Mouse (Mus musculus) heart, postnatal 36 days (tissue): ENCODE results near the gene Lyg2. TPM values are rescaled to one million over a fixed set of nuclear protein-coding genes. Genes with fewer than 3 reads are reported as not detected.

Experiments
- DNase-seq, 2 experiments: peaks; one replicate each; pipeline ENCODE4 v3.0.0; 2021 to 2022
- intact Hi-C: fragments of 180-260 bp; cut with DNase I; formaldehyde crosslinking; loops from one replicate; pipeline ENCODE4 v1.15.1; 2025
- total RNA-seq, 2 experiments: library from RNA; stranded (reverse); gene quantifications; 2 replicates each; pipeline ENCODE4 v1.2.3; 2021

Lyg2 gene
- total RNA-seq, 2 experiments from 2014 or later, result not detected

- intact Hi-C loops, result no loop called here
- DNase-seq, result no peak
Measured at GRCm38 (mm10) chr1:37884451-37884850, 31.8 kb downstream of the Lyg2 start.

- no peak for DNase-seq
- intact Hi-C loops, result no loop called here
Measured at GRCm38 (mm10) chr1:37883411-37883810, 32.9 kb downstream of the Lyg2 start.

- no peak for DNase-seq
- intact Hi-C loops, result no loop called here
Measured at GRCm38 (mm10) chr1:37877736-37878460, 38.4 kb downstream of the Lyg2 start.

GRCm38 (mm10) chr1:37873157-37873556 is 43.1 kb downstream of the Lyg2 start:
- DNase-seq, result no peak
- intact Hi-C loops, result loop anchor here (2.0 kb wide), 1 partner anchor 16 kb away; no protein-coding TSS in a partner anchor

- intact Hi-C loops, result loop anchor here (2.0 kb wide), 1 partner anchor 16 kb away; no protein-coding TSS in a partner anchor
Measured at GRCm38 (mm10) chr1:37872131-37873067, 43.9 kb downstream of the Lyg2 start.

GRCm38 (mm10) chr1:37871704-37872103 is 44.6 kb downstream of the Lyg2 start, which contains the start of gene Lipt1:
TSS of gene Lipt1 (plus strand) at chr1:37871738.
- intact Hi-C loops, result loop anchor here (2.0 kb wide), 1 partner anchor 17 kb away; no protein-coding TSS in a partner anchor
- DNase-seq, result peak in 1 of 2 experiments; percentile 26

More at GRCm38 (mm10) chr1:37872131-37873067, 43.9 kb downstream of the Lyg2 start:
- DNase-seq, result peak; percentile 72 to 77

- no peak for DNase-seq
- intact Hi-C loops, result loop anchor here (10.0 kb wide), 2 partner anchors 435 to 1805 kb away; partner anchors contain the start of genes Coa5, Hs6st1 and Unc50
Measured at GRCm38 (mm10) chr1:37869362-37869761, 46.9 kb downstream of the Lyg2 start.

GRCm38 (mm10) chr1:37868640-37869039 is 47.7 kb downstream of the Lyg2 start:
- DNase-seq, result no peak
- intact Hi-C loops, result loop anchor here (10.0 kb wide), 2 partner anchors 434 to 1804 kb away; partner anchors contain the start of genes Coa5, Hs6st1 and Unc50

- intact Hi-C loops, result loop anchor here (10.0 kb wide), 2 partner anchors 433 to 1803 kb away; partner anchors contain the start of genes Coa5, Hs6st1 and Unc50
- no peak for DNase-seq
Measured at GRCm38 (mm10) chr1:37867684-37868322, 48.5 kb downstream of the Lyg2 start.

GRCm38 (mm10) chr1:37867056-37867455 is 49.2 kb downstream of the Lyg2 start:
- DNase-seq, result peak in 1 of 2 experiments; percentile 44
- intact Hi-C loops, result loop anchor here (10.0 kb wide), 2 partner anchors 432 to 1802 kb away; partner anchors contain the start of genes Coa5, Hs6st1 and Unc50

GRCm38 (mm10) chr1:37866286-37866685 is 50.0 kb downstream of the Lyg2 start, which contains the start of gene Tsga10:
TSS of gene Tsga10 (minus strand) at chr1:37866429.
- DNase-seq, result no peak
- intact Hi-C loops, result loop anchor here (1.0 to 10.0 kb wide), 3 partner anchors 187 to 1801 kb away; partner anchors contain the start of genes Coa5, Hs6st1 and Unc50

- intact Hi-C loops, result loop anchor here (1.0 to 10.0 kb wide), 4 partner anchors 25 to 1801 kb away; partner anchors contain the start of genes Coa5, Hs6st1, Mitd1 and Mrpl30
- no peak for DNase-seq
Measured at GRCm38 (mm10) chr1:37865401-37866215, 50.7 kb downstream of the Lyg2 start.

GRCm38 (mm10) chr1:37864511-37865400 is 51.5 kb downstream of the Lyg2 start:
- intact Hi-C loops, result loop anchor here (1.0 to 10.0 kb wide), 3 partner anchors 26 to 1800 kb away; partner anchors contain the start of genes Coa5, Hs6st1, Mitd1 and Mrpl30
- DNase-seq, result peak; percentile 99

Other genes with a start within 250 kb of the Lyg2 start
- gene 2010300C02Rik, start 196.4 kb downstream of the Lyg2 start, total RNA-seq, result under 1 TPM; 0.94 to 0.98 TPM
- 1 to 10 TPM; 3.8 to 3.9 TPM for gene Tsga10, start 50.1 kb downstream of the Lyg2 start, total RNA-seq
- 10 to 100 TPM; 12.2 to 12.3 TPM for gene Lipt1, start 44.8 kb downstream of the Lyg2 start, total RNA-seq
- 1 to 10 TPM; 3.4 to 4.9 TPM for gene Mitd1, start 26.1 kb downstream of the Lyg2 start, total RNA-seq
- gene Mrpl30, start 26.0 kb downstream of the Lyg2 start, total RNA-seq, result 100 to 1,000 TPM; 396 to 431 TPM
- gene Lyg1, start 41.3 kb upstream of the Lyg2 start, total RNA-seq, result not detected
- 10 to 100 TPM; 46.8 to 54.5 TPM for gene Txndc9, start 81.4 kb upstream of the Lyg2 start, total RNA-seq
- 10 to 100 TPM; 46.6 to 47.1 TPM for gene Eif5b, start 81.5 kb upstream of the Lyg2 start, total RNA-seq
- 10 to 100 TPM; 14.9 to 17.1 TPM for gene Rev1, start 213.3 kb upstream of the Lyg2 start, total RNA-seq